Mouse (Mus musculus) bone marrow macrophage, adult 2 months (primary cell): ENCODE results near the gene Ms4a15. TPM values are rescaled to one million over a fixed set of nuclear protein-coding genes. Genes with fewer than 3 reads are reported as not detected.

ENCODE experiments used
- H3K27ac ChIP-seq: 2 replicates; pipeline ENCODE4 v1.5.1; 2012; ENCODE audit warnings: low read depth, low read length; ENCODE audit not compliant: insufficient read depth
- H3K4me1 ChIP-seq: 2 replicates; pipeline ENCODE4 v1.6.1; 2012; ENCODE audit warnings: low read length; ENCODE audit not compliant: control insufficient read depth, insufficient read depth
- H3K4me3 ChIP-seq: 2 replicates; pipeline ENCODE4 v1.5.1; 2012; ENCODE audit warnings: mild to moderate bottlenecking, low read length, moderate library complexity; ENCODE audit not compliant: insufficient read depth
- CTCF ChIP-seq: IDR thresholded peaks from 2 replicates; pipeline ENCODE4 v1.5.1; 2012; ENCODE audit warnings: low read depth, mild to moderate bottlenecking, low read length, moderate library complexity
- POLR2A ChIP-seq: IDR thresholded peaks from 2 replicates; pipeline ENCODE4 v1.6.1; 2012; ENCODE audit warnings: mild to moderate bottlenecking, low read depth, low read length, borderline replicate concordance
- polyA plus RNA-seq: library from polyadenylated mRNA; stranded (reverse); fragments of >200 nt; gene quantifications from 2 replicates; pipeline ENCODE4 v1.2.4, GENCODE M21; 2012; ENCODE audit not compliant: missing spikeins, insufficient read depth, insufficient read length

Ms4a15 gene
- polyA plus RNA-seq, 1 experiment, result not detected

DNA sequence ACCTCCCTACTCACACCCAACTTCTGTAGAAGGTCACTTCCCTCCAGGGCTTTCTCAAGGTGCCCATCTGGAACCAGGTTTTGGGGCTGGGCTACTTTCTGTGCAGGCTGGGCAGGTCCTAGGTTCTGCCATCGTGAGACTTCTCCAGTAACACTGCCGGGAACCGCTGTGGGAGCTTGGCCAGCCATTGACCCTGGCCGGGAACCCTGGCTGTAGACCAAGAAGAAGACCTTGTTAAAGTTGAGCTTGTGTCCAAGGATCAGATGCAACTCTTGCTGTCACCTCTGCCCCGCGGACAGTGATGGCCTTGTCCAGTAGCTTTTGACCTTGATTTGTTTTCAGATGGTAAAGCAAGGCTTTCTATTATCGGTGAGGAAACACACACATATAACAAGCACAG is 24.5 kb downstream of the Ms4a15 start:
- H3K4me1 ChIP-seq, result no peaks in the 10 kb centered on the region
- no peak for TF ChIP-seq CTCF
- no peak for TF ChIP-seq POLR2A
- no peak overlapping the region for H3K4me3 ChIP-seq
- H3K27ac ChIP-seq, result no peak overlapping the region

DNA sequence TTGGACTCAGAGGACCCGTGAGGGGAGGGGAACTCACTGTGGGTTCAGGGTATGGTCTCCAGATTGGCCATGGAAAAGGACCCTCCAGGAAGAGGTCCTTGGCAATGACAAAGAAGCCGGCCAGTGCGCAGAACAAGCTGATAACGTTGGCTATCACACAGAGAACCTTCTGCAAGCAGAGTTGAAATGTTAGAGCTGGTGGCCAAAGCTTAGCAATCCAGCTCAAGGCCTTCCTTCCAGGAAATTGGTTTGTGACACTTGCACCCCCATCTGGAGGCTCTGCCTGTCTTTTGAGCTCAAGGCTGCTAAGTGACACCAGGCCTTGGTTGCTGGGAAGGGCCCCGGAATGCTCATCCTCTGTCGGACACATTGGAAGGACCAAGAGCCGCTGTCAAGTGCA is 27.3 kb downstream of the Ms4a15 start:
- H3K27ac ChIP-seq, result no peak overlapping the region
- H3K4me3 ChIP-seq, result no peak overlapping the region
- TF ChIP-seq CTCF (no peak), POLR2A (no peak)
- no peaks in the 10 kb centered on the region for H3K4me1 ChIP-seq

DNA sequence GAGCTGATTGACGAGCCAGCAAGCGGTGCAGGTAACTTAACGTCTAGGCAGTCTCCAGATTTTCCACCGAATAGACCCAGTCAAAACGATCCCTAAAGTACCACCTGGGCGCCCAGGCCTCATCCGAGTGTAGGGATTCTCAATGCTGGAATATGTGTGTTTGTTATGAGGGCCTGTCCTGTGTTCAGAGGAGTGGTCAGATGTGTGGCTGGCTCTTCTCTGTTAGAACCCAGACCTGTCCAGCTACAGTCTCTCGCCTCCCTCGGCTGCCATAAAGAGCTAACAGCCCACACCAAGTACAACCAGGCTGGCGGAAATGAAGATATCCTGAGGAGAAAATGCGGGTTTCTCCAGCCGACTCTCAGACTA is 33.1 kb downstream of the Ms4a15 start:
- H3K27ac ChIP-seq, result no peak overlapping the region
- TF ChIP-seq POLR2A (no peak), CTCF (no peak)
- H3K4me1 ChIP-seq, result peaks cover 3% of the 10 kb centered on the region; the same call in 1 of the 2 replicates
- H3K4me3 ChIP-seq, result no peak overlapping the region

GRCm38 (mm10) chr19:10959085-10959977 is 33.7 kb downstream of the Ms4a15 start:
- TF ChIP-seq CTCF, result no peak
- no peak for TF ChIP-seq POLR2A
- H3K4me1 ChIP-seq, result peaks cover 3% of the 10 kb centered on the region; the same call in 1 of the 2 replicates
- no peak overlapping the region for H3K4me3 ChIP-seq
- H3K27ac ChIP-seq, result no peak overlapping the region

GRCm38 (mm10) chr19:10952021-10952939 is 40.8 kb downstream of the Ms4a15 start:
- Histone ChIP-seq H3K27ac (peak overlapping the region; percentile 43), H3K4me3 (no peak overlapping the region), H3K4me1 (peaks cover 28% of the 10 kb centered on the region)
- TF ChIP-seq POLR2A (no peak), CTCF (no peak)

DNA sequence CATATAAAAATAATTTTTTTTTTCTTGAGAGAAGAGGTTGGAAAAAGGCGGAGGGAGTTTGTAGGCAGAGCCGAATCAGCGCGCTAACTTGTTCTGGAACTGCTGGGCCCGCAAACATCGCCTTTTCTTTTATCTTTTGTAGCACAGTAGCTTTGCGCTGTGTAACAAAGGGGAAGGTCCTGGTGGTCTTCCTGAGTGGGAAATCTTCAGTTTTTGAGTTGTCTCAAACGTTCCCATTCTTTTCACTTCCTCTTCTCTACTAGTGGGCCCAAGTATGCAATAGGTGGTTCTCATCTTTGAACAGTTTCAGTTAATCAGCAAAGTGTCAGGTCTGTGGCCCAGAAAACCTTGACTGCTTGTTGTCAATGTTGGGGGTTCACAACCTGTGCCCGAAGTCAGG is 43.5 kb downstream of the Ms4a15 start:
- Histone ChIP-seq H3K27ac (peak overlapping the region; percentile 68), H3K4me3 (peak overlapping the region; percentile 48), H3K4me1 (peaks cover 47% of the 10 kb centered on the region)
- TF ChIP-seq POLR2A (no peak), CTCF (no peak)

DNA sequence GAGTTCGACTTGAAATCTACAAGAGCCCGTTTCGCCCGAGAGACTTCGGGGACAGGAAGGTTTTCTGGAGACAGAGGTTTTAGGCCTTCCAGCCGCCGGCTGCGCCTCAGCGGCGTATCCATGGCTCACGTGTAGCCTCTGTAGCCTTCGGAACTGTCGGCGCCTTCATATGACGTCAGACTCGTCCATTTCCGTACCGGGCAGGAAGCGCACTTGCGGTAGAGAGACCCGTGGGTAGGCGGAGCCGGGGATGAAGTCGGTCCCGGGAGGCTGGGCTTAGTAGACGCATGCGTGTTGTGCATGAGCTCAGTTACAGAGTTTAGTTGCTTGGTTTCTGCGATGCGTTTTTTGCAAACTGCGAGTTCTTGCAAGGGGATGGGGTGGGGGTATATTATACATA is 43.9 kb downstream of the Ms4a15 start, which contains the start of gene Ccdc86:
Ccdc86 (minus strand) TSS at position 155 of the 400 bp plus-strand sequence.
- Histone ChIP-seq H3K4me1 (peaks cover 51% of the 10 kb centered on the region), H3K27ac (peak within 1 kb of the TSS; percentile 72)
- TF ChIP-seq POLR2A (peak; percentile 75; the same call in 1 of the 2 replicates), CTCF (no peak)

DNA sequence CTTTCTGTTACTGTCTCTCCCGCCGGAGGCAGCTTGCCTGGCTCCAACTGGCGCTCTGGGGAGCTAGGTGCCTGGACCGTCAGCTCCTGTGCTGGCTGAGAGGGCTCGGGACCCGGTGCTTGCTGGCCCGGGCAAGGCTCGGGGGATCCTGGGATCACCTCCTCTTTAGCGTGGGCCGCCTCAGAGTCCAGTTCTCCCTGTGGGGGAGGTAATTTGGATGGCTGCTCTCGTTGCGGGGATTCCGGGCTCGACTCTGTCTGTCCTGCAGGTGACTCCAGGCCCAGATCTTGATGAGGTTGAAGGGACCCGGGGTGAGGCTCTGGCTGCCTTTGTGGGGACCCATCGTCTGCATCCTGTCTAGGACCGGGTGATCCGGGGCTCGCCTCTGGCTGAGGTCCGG is 44.6 kb downstream of the Ms4a15 start:
- Histone ChIP-seq H3K4me3 (peak overlapping the region; percentile 91), H3K27ac (peak overlapping the region; percentile 72), H3K4me1 (peaks cover 54% of the 10 kb centered on the region)
- no peak for TF ChIP-seq POLR2A

More for the DNA sequence above, 43.9 kb downstream of the Ms4a15 start, which contains the start of gene Ccdc86:
- peak within 1 kb of the TSS; percentile 91 for H3K4me3 ChIP-seq

DNA sequence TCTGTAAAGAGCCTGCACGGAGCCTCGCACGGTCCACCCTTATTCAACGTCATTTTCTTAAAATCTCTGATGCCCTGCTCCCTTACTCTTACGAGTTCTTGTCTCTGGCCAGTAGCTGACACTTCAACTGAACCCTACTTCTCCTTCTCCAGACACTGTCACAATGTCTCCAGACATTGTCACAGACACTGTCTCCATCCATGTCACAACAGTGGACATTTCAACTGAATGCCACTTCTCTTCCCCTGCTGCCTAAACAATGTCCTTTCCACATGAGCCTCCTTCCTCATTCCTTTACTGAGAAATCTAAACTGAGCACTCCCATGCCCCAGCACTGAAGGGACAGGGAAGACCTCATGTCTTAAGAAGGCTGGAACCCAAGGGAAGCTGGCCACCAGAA is 45.8 kb downstream of the Ms4a15 start:
- peak overlapping the region; percentile 91 for H3K4me3 ChIP-seq
- TF ChIP-seq POLR2A, result no peak
- no peak for TF ChIP-seq CTCF
- peaks cover 46% of the 10 kb centered on the region for H3K4me1 ChIP-seq
- peak overlapping the region; percentile 72 for H3K27ac ChIP-seq
